Mouse (Mus musculus): Measurements from ENCODE around the gene Insm1.

The Insm1 gene

GRCm38 (mm10) chr2:146224141-146224540, 2.4 kb downstream of the Insm1 start:
- no peak for DNase-seq (ENCODE audit: low spot score)

GRCm38 (mm10) chr2:146225818-146226217, 4.1 kb downstream of the Insm1 start:
- no peak for DNase-seq (ENCODE audit: low spot score)

GRCm38 (mm10) chr2:146226484-146226883, 4.8 kb downstream of the Insm1 start:
- DNase-seq (ENCODE audit: low spot score), result peak; percentile 52

GRCm38 (mm10) chr2:146227646-146228045, 5.9 kb downstream of the Insm1 start:
- DNase-seq (ENCODE audit: low spot score), result no peak

- no peak for DNase-seq (ENCODE audit: low spot score)
These were observed 6.7 kb downstream of the Insm1 start for GRCm38 (mm10) chr2:146228435-146228834.

GRCm38 (mm10) chr2:146231485-146231884, 9.8 kb downstream of the Insm1 start:
- DNase-seq (ENCODE audit: low spot score), result no peak

DNA sequence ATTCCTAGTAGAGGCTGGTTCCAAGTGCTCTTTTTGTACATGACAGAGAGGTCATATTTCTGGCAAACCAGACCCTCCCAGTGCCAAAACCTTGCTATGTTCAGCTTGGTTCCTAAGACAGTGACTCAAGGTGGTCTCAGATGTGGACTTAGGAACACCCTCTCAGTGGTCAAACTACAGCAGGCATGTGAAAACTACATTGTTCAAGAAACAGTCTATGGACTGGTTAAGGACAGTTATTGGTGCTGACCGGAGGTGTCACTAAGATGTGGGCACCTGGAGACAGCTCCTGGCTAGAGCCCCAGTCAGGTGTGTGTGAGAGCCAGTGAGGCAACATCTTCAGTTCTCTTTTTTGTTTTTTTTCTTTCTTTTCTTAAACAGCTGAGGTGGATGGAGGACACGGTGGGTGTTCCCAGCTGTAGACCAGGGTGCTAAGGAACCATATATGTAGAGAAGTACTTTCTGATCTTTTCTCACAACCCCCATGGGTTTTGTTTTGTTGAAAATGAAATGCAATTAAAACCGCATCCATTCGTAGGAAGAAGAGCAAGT, 17.6 kb downstream of the Insm1 start:
- DNase-seq (ENCODE audit: low spot score), result peak; percentile 42

GRCm38 (mm10) chr2:146244049-146244448, 22.3 kb downstream of the Insm1 start:
- DNase-seq (ENCODE audit: low spot score), result no peak

DNA sequence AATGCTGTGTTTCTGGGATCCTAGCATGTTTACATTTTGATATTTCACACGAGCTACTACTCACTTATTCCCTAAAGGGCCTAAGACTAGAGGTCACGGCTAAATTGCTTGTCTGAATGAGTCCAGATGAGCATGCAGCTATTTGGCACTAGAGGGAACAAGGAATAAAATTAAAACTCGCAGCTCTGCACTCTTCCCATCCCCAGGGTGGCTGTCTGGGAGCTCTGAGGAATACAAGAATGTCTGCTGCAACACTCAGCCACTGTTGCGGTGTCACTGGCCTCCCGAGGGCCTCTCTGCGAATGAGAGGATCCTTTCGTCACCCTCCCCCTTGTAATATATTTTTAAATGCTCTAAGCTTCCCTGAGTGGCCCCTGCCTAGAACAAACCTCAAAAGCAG, 23.7 kb downstream of the Insm1 start:
- peak; percentile 54 for DNase-seq (ENCODE audit: low spot score)

DNA sequence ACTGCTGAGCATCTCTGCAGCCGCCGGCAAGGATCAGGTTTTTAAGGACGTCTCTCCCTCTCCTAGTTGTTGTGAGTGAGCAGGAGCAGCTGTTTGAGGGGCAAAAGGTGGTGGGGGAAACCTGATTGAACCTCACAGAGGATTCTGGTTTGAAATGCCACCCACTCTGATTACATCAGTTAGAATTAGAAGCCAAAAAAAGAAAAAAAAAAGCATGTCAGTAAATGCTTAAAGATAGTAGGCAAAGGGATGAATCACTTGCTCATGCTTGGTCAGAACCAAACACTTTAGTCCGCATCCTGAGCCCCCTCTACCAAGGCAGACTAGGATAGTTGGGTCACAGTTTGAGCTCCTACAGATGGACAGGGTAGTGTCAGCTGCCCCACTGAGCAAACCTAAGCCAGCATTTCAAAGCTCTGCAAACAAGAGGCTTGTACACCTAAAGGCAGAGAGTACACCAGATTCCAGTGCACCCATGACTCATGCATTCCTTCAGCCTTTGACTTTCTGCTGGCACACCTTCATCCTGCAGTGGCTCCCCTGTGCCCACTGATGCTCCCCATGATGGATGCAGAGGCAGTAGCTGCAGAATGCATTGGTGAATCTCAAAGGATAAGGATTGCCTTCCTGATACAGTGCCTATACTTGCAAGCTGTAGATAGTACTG, 24.8 kb downstream of the Insm1 start:
- DNase-seq (ENCODE audit: low spot score), result no peak

DNA sequence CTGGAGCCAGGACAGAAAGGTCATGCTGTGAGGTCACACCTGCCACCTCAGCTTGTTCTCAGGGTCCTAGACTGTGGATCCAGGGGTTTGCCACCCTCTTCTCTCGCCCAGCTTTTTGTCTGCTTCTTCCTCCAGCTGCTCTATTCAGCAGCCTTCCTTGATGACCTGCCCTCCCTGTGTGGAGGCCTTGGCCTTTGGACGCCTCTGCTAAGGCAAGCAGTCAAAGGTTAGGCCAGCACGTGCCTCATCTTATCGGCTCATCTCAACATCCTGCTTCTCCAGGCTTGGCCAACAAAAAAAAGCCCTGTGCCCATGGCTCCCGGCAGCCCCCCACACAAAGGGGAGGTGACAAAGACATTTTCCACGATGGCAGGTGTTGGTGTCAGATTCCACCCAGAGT, 25.9 kb downstream of the Insm1 start:
- DNase-seq (ENCODE audit: low spot score), result no peak

DNA sequence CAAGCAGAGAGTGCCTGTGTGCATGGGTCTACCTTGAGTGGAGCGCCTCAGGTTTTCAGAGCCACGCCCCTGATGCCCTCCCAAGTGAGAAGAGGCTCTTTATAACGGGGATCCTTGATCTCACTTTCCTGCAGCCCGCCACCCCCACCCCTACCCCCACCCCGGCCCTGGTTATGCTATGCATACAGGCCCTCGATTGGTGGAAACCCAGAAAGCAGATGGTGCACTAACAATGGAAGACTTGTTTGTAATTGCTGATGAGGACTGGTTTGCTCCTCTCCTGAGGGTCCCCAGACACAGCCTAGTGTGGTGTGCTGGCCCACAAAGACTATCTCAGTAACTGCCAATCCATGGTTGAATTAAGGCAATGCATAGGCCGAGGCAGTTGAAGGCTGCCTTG, 27.3 kb downstream of the Insm1 start:
- no peak for DNase-seq (ENCODE audit: low spot score)

DNA sequence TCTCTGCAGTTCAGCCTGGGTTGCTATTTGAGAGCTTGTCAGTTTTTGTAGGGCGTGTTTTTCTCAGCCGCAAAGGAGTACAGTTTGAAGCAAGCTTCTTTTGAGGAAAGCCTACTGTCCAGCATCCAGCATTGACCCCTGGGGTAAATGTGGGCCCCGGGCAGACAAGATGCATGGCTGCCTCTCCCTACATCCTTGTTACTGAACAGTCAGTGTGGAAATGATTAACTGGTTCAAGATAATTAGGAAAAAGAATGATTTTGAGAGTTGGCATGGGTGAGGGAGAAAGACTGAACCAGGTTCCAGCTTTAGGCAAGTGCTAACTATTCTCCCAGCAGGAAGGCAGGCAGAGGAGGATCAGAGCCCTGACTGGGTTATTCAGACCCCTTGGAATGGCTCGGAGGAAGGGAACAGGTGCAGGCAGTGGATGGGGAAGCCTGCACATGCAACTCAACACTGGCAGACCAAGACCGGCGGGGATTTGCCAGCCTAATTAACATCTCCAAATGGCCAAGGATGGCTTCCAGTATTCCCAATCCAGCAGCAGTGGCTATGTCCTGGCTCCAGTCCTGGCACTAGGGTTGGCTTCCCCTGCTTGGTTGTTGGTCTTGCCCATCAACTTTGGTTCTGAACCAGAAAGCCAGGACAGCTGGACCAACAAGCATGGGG, 28.6 kb downstream of the Insm1 start:
- DNase-seq (ENCODE audit: low spot score), result no peak

- DNase-seq (ENCODE audit: low spot score), result no peak
These were observed 32.7 kb downstream of the Insm1 start for GRCm38 (mm10) chr2:146254387-146254786.

- no peak for DNase-seq (ENCODE audit: low spot score)
These were observed 33.9 kb downstream of the Insm1 start for GRCm38 (mm10) chr2:146255636-146256035.

GRCm38 (mm10) chr2:146256321-146256875, 34.7 kb downstream of the Insm1 start:
- peak; percentile 26 for DNase-seq (ENCODE audit: low spot score)

DNA sequence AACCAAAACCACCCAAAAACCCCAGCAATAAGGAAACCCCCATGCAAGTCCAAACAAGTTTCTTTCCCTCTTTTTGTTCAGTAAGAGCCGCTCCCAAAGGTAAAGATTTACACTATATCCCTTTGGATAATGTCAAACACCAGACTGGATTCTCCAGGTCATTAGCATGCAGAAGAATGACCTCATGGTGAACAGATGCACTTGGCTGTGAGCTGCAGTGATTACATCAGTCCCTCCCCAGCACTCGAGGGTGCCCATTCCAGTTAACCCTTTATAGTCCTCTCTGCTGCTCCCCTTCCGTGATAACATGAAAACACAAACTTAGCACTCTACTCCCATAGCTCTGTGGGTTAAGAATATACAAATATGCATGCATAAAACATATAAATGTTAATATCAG, 35.3 kb downstream of the Insm1 start:
- no peak for DNase-seq (ENCODE audit: low spot score)

DNA sequence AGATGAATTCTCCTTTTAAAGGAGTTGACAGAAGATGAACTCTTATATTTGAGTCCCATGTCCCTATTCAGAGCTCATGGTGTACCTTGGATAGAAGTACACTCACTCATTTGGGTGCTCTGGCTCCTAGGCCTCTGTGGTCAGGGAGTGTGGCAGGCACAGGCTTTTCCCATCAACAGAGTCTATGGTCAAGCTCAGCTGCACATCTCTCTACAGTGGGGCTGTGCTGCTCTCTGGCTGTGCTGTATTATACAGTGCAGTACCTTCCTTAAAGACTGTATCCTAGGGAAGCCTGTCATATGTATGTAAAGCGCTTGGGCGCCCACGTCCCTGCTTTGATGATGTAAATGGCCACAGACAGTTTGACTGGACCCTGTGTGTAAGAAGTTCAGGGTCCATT, 35.9 kb downstream of the Insm1 start:
- no peak for DNase-seq (ENCODE audit: low spot score)

DNA sequence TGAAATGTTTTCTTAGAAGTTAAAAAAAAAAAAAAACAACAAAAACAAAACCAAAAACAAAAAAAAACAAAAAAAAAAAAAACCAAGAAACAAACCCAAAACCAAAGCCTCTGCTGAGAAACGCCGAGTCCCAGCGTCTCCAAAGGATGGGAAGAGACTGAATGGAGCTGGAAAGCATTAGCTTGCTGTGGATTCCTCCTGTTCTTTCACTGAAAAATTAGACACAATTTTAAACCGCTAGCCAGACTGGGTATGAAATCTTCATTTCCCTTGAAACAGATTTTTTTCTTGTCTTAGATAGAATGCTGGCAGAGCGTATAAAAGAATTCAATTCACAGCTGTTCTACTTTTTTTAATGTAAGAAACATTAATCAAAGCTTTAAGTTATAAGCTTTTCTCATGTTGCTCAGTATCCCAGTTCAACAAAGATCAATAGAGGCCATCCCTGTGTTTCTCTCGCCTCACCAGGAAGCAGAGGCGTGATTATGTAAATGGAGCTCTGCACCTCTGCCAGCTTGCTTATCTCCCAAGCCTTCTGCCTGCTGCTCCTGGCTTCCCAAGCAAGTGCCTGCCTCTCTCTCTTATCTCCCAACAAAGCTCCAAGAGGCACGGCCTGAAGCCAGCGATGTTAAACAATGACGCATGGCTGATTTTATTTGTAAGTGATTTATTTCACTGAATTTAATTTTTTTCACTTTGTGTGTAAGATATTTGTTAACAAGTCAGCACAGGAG, 37.2 kb downstream of the Insm1 start:
- no peak for DNase-seq (ENCODE audit: low spot score)

GRCm38 (mm10) chr2:146259787-146260560, 38.3 kb downstream of the Insm1 start:
- no peak for DNase-seq (ENCODE audit: low spot score)

DNA sequence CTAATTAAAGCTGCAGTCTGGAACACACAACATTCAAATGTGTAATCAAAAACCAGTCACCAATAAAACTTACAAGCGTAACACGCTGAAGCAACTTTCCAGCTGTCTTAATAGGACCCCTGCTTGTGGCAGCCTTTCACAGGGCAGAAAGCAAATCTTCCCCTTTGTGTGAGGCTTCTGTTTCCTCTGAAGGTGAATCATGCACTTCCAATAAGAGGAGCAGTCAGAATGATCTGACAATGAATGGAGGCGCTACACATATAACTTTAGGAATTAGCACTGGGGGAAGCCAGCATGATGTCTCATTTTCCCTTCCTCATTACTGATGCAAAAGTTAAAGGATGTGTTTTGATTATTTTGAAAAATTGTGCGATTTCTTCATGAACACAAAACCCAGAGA, 39.4 kb downstream of the Insm1 start:
- no peak for DNase-seq (ENCODE audit: low spot score)

DNA sequence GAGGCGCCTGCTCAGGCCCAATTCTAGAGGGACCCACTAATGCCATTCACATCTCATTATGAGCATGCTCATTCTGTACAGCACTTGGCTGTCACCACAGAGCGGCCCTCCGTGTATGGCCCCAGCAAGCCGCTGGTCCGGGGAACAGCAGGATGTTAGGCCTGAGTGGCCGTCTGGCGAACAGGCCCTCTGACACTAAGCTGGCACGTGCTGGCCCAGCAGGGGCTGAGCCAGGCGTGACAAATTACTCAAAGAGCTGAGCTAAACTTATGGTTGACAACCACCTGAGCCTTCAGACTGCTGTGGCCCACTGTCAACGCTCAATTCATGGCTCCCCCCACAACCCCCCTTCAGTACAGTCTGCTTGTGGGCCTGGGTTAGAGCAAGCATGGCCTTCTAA, 40.5 kb downstream of the Insm1 start:
- no peak for DNase-seq (ENCODE audit: low spot score)
